Mouse (Mus musculus) stomach, embryonic 16.5 days (tissue): ENCODE data around the gene A730046J19Rik. TPM values are rescaled to one million over a fixed set of nuclear protein-coding genes. Genes with fewer than 3 reads are reported as not detected.

ENCODE experiments used
- ATAC-seq: fragments of 200-750 bp; cut with Nextera tagmentation; 2 replicates; pipeline ENCODE4 v1.8.0; 2017; ENCODE audit warnings: moderate number of reproducible peaks, moderate TSS enrichment; ENCODE audit not compliant: insufficient read depth, low FRiP score
- H3K27ac ChIP-seq: fragments of 300-500 bp; sonication (generic); 2 replicates; pipeline ENCODE4 v1.5.1; 2014; ENCODE audit warnings: low read length
- H3K27me3 ChIP-seq: fragments of 300-500 bp; sonication (generic); 2 replicates; pipeline ENCODE4 v1.6.1; 2014; ENCODE audit warnings: low read length, control low read depth, mixed read lengths; ENCODE audit not compliant: control insufficient read depth, insufficient read depth
- H3K36me3 ChIP-seq: fragments of 300-500 bp; sonication (generic); 2 replicates; pipeline ENCODE4 v1.6.1; 2014; ENCODE audit warnings: low read length; ENCODE audit not compliant: control insufficient read depth, insufficient read depth
- H3K4me1 ChIP-seq: fragments of 300-500 bp; sonication (generic); 2 replicates; pipeline ENCODE4 v1.6.1; 2014; ENCODE audit warnings: low read length, control low read depth, mixed read lengths; ENCODE audit not compliant: control insufficient read depth, insufficient read depth
- H3K4me2 ChIP-seq: fragments of 300-500 bp; sonication (generic); 2 replicates; pipeline ENCODE4 v1.6.1; 2014; ENCODE audit warnings: low read depth, low read length, mixed read lengths
- H3K4me3 ChIP-seq: fragments of 300-500 bp; sonication (generic); replicated peaks from 2 replicates; pipeline ENCODE4 v1.5.1; 2014; ENCODE audit warnings: mild to moderate bottlenecking, low read length
- H3K9ac ChIP-seq: fragments of 300-500 bp; sonication (generic); 2 replicates; pipeline ENCODE4 v1.6.1; 2014; ENCODE audit warnings: low read length
- H3K9me3 ChIP-seq: fragments of 300-500 bp; sonication (generic); replicated peaks from 2 replicates; pipeline ENCODE4 v1.6.1; 2016; ENCODE audit warnings: low read length, control low read depth; ENCODE audit not compliant: control insufficient read depth
- WGBS: fragments of 180-500 bp; shearing (Covaris S2); extraction: QIAGEN DNeasy Blood & Tissue Kit; methylation state at CpG from one replicate; pipeline ENCODE4 v1.1.7; 2014; 5-methylcytosine and 5-hydroxymethylcytosine counted together
- polyA plus RNA-seq: library from polyadenylated mRNA; unstranded; fragments of >200 nt; fragmentation: Nextera tagmentation; extraction: Ambion mirVana; gene quantifications from 2 replicates; pipeline ENCODE4 v1.2.1, GENCODE M21; 2015

A730046J19Rik gene
- 0.91 and 1.3 TPM in 2 replicates for polyA plus RNA-seq

- Histone ChIP-seq H3K27ac (no peak within 1 kb of the TSS), H3K4me2 (peak within 1 kb of the TSS; percentile 50), H3K36me3 (no peaks in the 10 kb centered on the region), H3K27me3 (no peaks in the 10 kb centered on the region), H3K9me3 (no peaks in the 10 kb centered on the region), H3K4me3 (peak within 1 kb of the TSS; percentile 29), H3K4me1 (no peaks in the 10 kb centered on the region), H3K9ac (no peak within 1 kb of the TSS)
- WGBS: 20% methylated on average over 8 of the region's 8 CpGs
- no peak for ATAC-seq
Measured at GRCm38 (mm10) chrX:144153523-144153922, at the start of gene A730046J19Rik. Gene A730046J19Rik (plus strand): TSS chrX:144153695.

DNA sequence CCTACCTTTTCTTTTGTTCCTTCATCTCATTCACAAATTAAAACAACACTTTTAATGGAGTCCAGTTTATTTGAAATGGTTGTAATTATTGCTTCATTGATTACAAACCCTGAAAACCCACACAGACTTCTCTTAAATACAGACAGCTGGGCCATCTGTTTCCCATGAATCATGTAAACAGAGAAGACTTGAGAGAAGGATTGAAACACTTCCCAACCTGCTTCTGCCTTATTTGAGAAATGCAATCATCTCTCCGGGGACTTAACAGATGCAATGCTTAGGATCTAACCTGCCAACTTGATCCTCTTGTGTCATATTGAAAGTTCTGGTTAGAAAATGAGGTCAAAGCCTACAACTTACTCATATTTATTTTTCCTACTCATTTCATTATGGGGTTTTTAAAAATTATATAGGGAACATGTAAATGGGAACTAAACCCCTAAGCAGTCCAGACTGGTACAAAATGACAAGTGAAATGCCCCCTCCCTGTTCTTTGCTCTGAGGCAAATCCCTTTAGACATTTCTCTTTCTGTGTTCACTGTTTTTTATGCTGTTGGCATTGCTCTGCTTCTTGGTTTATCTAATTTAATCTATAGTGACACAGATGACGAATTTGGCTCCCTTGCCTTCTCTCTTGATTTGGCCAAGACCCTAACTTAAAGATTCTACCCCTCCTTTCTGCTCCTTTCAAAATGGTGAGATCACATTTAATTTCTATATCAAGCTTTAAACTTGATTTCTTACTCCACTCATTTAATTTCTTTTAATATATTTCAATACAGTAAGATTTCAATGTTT lies 48.7 kb upstream of the A730046J19Rik start:
- Histone ChIP-seq H3K27me3 (no peaks in the 10 kb centered on the region), H3K4me1 (no peaks in the 10 kb centered on the region), H3K27ac (no peak overlapping the region), H3K4me3 (no peak overlapping the region), H3K36me3 (no peaks in the 10 kb centered on the region), H3K9ac (no peak overlapping the region), H3K4me2 (no peak overlapping the region), H3K9me3 (no peaks in the 10 kb centered on the region)
- 46% methylated on average over 2 of the region's 2 CpGs for WGBS
- ATAC-seq: no peak

GRCm38 (mm10) chrX:144136281-144136680 lies 17.2 kb upstream of the A730046J19Rik start:
- H3K27me3 ChIP-seq: no peaks in the 10 kb centered on the region
- no peaks in the 10 kb centered on the region for H3K4me1 ChIP-seq
- ATAC-seq: no peak
- H3K9ac ChIP-seq: no peak overlapping the region
- WGBS: 53% methylated on average over 1 of the region's 1 CpGs
- no peaks in the 10 kb centered on the region for H3K36me3 ChIP-seq
- no peaks in the 10 kb centered on the region for H3K9me3 ChIP-seq
- H3K4me2 ChIP-seq: no peak overlapping the region
- no peak overlapping the region for H3K4me3 ChIP-seq
- no peak overlapping the region for H3K27ac ChIP-seq

DNA sequence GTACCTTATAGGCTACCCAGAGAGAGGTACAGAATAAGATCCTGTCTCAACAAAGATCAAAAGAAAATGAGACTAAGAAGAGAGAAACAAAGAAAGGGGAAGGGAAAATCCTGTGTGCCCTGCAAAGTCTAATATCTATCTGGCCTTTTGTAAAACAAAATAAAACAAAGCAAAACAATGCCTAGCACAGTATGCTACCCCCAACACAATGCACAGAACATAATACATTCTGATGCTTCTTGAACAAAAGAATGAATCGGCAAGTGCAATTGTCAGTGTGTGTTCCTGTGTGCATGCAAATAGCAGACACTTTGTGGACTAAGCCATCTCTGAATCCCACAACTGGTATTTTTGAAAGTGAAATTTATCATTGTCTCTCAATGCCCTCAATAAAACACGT lies 3.5 kb upstream of the A730046J19Rik start:
- Histone ChIP-seq H3K9me3 (no peaks in the 10 kb centered on the region), H3K4me1 (no peaks in the 10 kb centered on the region), H3K9ac (no peak overlapping the region), H3K36me3 (no peaks in the 10 kb centered on the region), H3K27ac (no peak overlapping the region), H3K4me2 (no peak overlapping the region), H3K4me3 (no peak overlapping the region), H3K27me3 (no peaks in the 10 kb centered on the region)
- no peak for ATAC-seq
- WGBS: 78% methylated on average over 2 of the region's 2 CpGs

- Histone ChIP-seq H3K4me3 (peak overlapping the region; percentile 29), H3K4me1 (no peaks in the 10 kb centered on the region), H3K9ac (no peak overlapping the region), H3K4me2 (peak overlapping the region; percentile 50), H3K36me3 (no peaks in the 10 kb centered on the region), H3K27ac (no peak overlapping the region), H3K9me3 (no peaks in the 10 kb centered on the region), H3K27me3 (no peaks in the 10 kb centered on the region)
- WGBS: 27% methylated on average over 7 of the region's 7 CpGs
- ATAC-seq: no peak
Measured at GRCm38 (mm10) chrX:144154111-144154510, 616 bp downstream of the A730046J19Rik start.

DNA sequence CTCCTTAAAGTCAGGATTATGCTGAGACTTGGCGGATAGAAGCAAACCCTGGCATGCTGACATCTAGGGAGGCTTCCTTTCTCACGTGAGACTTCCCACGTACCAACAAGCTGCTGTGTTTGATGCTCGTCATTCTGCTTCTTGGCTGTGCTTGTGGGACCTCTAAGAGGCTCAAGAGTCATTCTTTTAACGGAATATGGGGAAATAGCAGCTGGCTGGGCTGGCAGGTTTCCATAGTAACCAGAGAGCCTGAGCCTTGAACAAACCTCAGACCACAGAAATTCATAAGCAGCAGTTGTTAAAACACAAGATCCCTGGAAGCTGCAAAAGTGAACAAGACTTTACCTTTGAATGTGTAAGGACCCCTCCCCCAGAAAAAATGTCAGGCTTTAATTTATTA lies 9.4 kb downstream of the A730046J19Rik start:
- no peaks in the 10 kb centered on the region for H3K27me3 ChIP-seq

More for the DNA sequence above, 9.4 kb downstream of the A730046J19Rik start:
- ATAC-seq: no peak
- no peak overlapping the region for H3K9ac ChIP-seq
- WGBS: 45% methylated on average over 5 of the region's 5 CpGs
- H3K4me1 ChIP-seq: no peaks in the 10 kb centered on the region
- no peak overlapping the region for H3K27ac ChIP-seq
- H3K4me3 ChIP-seq: no peak overlapping the region
- H3K4me2 ChIP-seq: no peak overlapping the region
- H3K36me3 ChIP-seq: no peaks in the 10 kb centered on the region
- H3K9me3 ChIP-seq: no peaks in the 10 kb centered on the region

Other genes with a start within 250 kb of the A730046J19Rik start
- 5.7 and 7.0 TPM in 2 replicates for gene Dcx, start 220.4 kb upstream of the A730046J19Rik start, polyA plus RNA-seq
- 15.0 and 15.5 TPM in 2 replicates for gene Alg13, start 164.1 kb downstream of the A730046J19Rik start, polyA plus RNA-seq